Mouse (Mus musculus) heart, embryonic 11.5 days (tissue): Measurements from ENCODE around the gene Grik1. TPM values are rescaled to one million over a fixed set of nuclear protein-coding genes. Genes with fewer than 3 reads are reported as not detected.

Experiments used
- ATAC-seq: fragments of 200-750 bp; cut with Nextera tagmentation; replicated peaks from 2 replicates; pipeline ENCODE4 v1.8.0; 2017; ENCODE audit warnings: moderate library complexity; ENCODE audit not compliant: insufficient number of reproducible peaks, low FRiP score, low TSS enrichment
- H3K27ac ChIP-seq: fragments of 300-500 bp; sonication (generic); 2 replicates; pipeline ENCODE4 v1.5.1; 2014; ENCODE audit warnings: mild to moderate bottlenecking, low read depth, low read length
- H3K27me3 ChIP-seq: fragments of 300-500 bp; sonication (generic); 2 replicates; pipeline ENCODE4 v1.6.1; 2014; ENCODE audit warnings: mild to moderate bottlenecking, low read length, mixed read lengths; ENCODE audit not compliant: control insufficient read depth, insufficient read depth
- H3K36me3 ChIP-seq: fragments of 300-500 bp; sonication (generic); 2 replicates; pipeline ENCODE4 v1.6.1; 2014; ENCODE audit warnings: mild to moderate bottlenecking, low read length, moderate library complexity, mixed read lengths; ENCODE audit not compliant: control insufficient read depth, insufficient read depth
- H3K4me1 ChIP-seq: fragments of 300-500 bp; sonication (generic); 2 replicates; pipeline ENCODE4 v1.6.1; 2014; ENCODE audit warnings: low read length; ENCODE audit not compliant: control insufficient read depth, insufficient read depth
- H3K4me2 ChIP-seq: fragments of 300-500 bp; sonication (generic); 2 replicates; pipeline ENCODE4 v1.6.1; 2014; ENCODE audit warnings: mild to moderate bottlenecking, moderate library complexity
- H3K4me3 ChIP-seq: fragments of 300-500 bp; sonication (generic); 2 replicates; pipeline ENCODE4 v1.5.1; 2014; ENCODE audit warnings: low read depth, low read length
- H3K9ac ChIP-seq: fragments of 300-500 bp; sonication (generic); 2 replicates; pipeline ENCODE4 v1.6.1; 2014; ENCODE audit warnings: mild to moderate bottlenecking, low read depth, low read length, moderate library complexity
- H3K9me3 ChIP-seq: fragments of 300-500 bp; sonication (generic); replicated peaks from 2 replicates; pipeline ENCODE4 v1.6.1; 2016; ENCODE audit warnings: low read length; ENCODE audit not compliant: control insufficient read depth
- WGBS: fragments of 180-500 bp; shearing (Covaris S2); extraction: QIAGEN DNeasy Blood & Tissue Kit; methylation state at CpG from one replicate; pipeline ENCODE4 v1.1.7; 2014; ENCODE audit not compliant: insufficient replicate concordance; 5-methylcytosine and 5-hydroxymethylcytosine counted together
- polyA plus RNA-seq: library from polyadenylated mRNA; unstranded; fragments of >200 nt; fragmentation: Nextera tagmentation; extraction: Ambion mirVana; gene quantifications from 2 replicates; pipeline ENCODE4 v1.2.1, GENCODE M21; 2014

The Grik1 gene
- polyA plus RNA-seq, 1 experiment from 2014 or later: 0.82 TPM

- H3K27me3 ChIP-seq: no peaks in the 10 kb centered on the region
- ATAC-seq: no peak
- WGBS: 73% methylated on average over 6 of the region's 6 CpGs
These were observed 102.5 kb downstream of the Grik1 start for GRCm38 (mm10) chr16:88187433-88188037.

GRCm38 (mm10) chr16:88178813-88179212 is 111.3 kb downstream of the Grik1 start:
- Histone ChIP-seq H3K27ac (no peak overlapping the region), H3K4me3 (no peak overlapping the region), H3K9me3 (no peaks in the 10 kb centered on the region), H3K27me3 (no peaks in the 10 kb centered on the region), H3K4me1 (no peaks in the 10 kb centered on the region), H3K4me2 (no peak overlapping the region), H3K36me3 (no peaks in the 10 kb centered on the region), H3K9ac (no peak overlapping the region)
- no peak for ATAC-seq
- WGBS: 70% methylated on average over 6 of the region's 6 CpGs

More at GRCm38 (mm10) chr16:88187433-88188037, 102.5 kb downstream of the Grik1 start:
- no peak overlapping the region for H3K4me2 ChIP-seq
- no peak overlapping the region for H3K27ac ChIP-seq
- no peaks in the 10 kb centered on the region for H3K9me3 ChIP-seq
- no peaks in the 10 kb centered on the region for H3K4me1 ChIP-seq
- H3K4me3 ChIP-seq: no peak overlapping the region
- H3K36me3 ChIP-seq: no peaks in the 10 kb centered on the region
- H3K9ac ChIP-seq: no peak overlapping the region

- WGBS: 58% methylated on average over 3 of the region's 3 CpGs
- Histone ChIP-seq H3K4me2 (no peak overlapping the region), H3K36me3 (no peaks in the 10 kb centered on the region), H3K27ac (no peak overlapping the region), H3K4me1 (no peaks in the 10 kb centered on the region), H3K27me3 (no peaks in the 10 kb centered on the region), H3K9ac (no peak overlapping the region), H3K4me3 (no peak overlapping the region), H3K9me3 (no peaks in the 10 kb centered on the region)
- no peak for ATAC-seq
These were observed 112.7 kb downstream of the Grik1 start for GRCm38 (mm10) chr16:88177364-88177763.

GRCm38 (mm10) chr16:88174083-88174721 is 115.9 kb downstream of the Grik1 start:
- Histone ChIP-seq H3K27ac (no peak overlapping the region), H3K36me3 (no peaks in the 10 kb centered on the region), H3K9me3 (no peaks in the 10 kb centered on the region), H3K4me1 (no peaks in the 10 kb centered on the region), H3K4me2 (no peak overlapping the region), H3K9ac (no peak overlapping the region), H3K27me3 (no peaks in the 10 kb centered on the region), H3K4me3 (no peak overlapping the region)
- 84% methylated on average over 9 of the region's 9 CpGs for WGBS
- no peak for ATAC-seq

- H3K36me3 ChIP-seq: no peaks in the 10 kb centered on the region
- H3K4me2 ChIP-seq: no peak overlapping the region
- H3K9ac ChIP-seq: no peak overlapping the region
- no peak for ATAC-seq
- H3K27ac ChIP-seq: no peak overlapping the region
- H3K4me1 ChIP-seq: no peaks in the 10 kb centered on the region
- H3K27me3 ChIP-seq: no peaks in the 10 kb centered on the region
- H3K4me3 ChIP-seq: no peak overlapping the region
- H3K9me3 ChIP-seq: no peaks in the 10 kb centered on the region
These were observed 123.5 kb downstream of the Grik1 start for GRCm38 (mm10) chr16:88166547-88166946.

- no peak overlapping the region for H3K27ac ChIP-seq
- H3K9ac ChIP-seq: no peak overlapping the region
- H3K36me3 ChIP-seq: no peaks in the 10 kb centered on the region
- no peak for ATAC-seq
- H3K4me1 ChIP-seq: no peaks in the 10 kb centered on the region
- 48% methylated on average over 2 of the region's 2 CpGs for WGBS
- H3K9me3 ChIP-seq: no peaks in the 10 kb centered on the region
- no peak overlapping the region for H3K4me2 ChIP-seq
- H3K27me3 ChIP-seq: no peaks in the 10 kb centered on the region
- H3K4me3 ChIP-seq: no peak overlapping the region
These were observed 147.5 kb downstream of the Grik1 start for GRCm38 (mm10) chr16:88142574-88142973.

- Histone ChIP-seq H3K4me2 (no peak overlapping the region), H3K36me3 (no peaks in the 10 kb centered on the region), H3K4me1 (no peaks in the 10 kb centered on the region), H3K27me3 (no peaks in the 10 kb centered on the region), H3K9me3 (no peaks in the 10 kb centered on the region), H3K4me3 (no peak overlapping the region), H3K27ac (no peak overlapping the region), H3K9ac (no peak overlapping the region)
- ATAC-seq: no peak
- WGBS: 68% methylated on average over 2 of the region's 2 CpGs
These were observed 147.9 kb downstream of the Grik1 start for GRCm38 (mm10) chr16:88142136-88142535.

GRCm38 (mm10) chr16:88141594-88141993 is 148.5 kb downstream of the Grik1 start:
- Histone ChIP-seq H3K4me1 (no peaks in the 10 kb centered on the region), H3K4me2 (no peak overlapping the region), H3K36me3 (no peaks in the 10 kb centered on the region), H3K9me3 (no peaks in the 10 kb centered on the region), H3K9ac (no peak overlapping the region), H3K27me3 (no peaks in the 10 kb centered on the region), H3K4me3 (no peak overlapping the region), H3K27ac (no peak overlapping the region)
- ATAC-seq: no peak
- 87% methylated on average over 2 of the region's 2 CpGs for WGBS

- Histone ChIP-seq H3K27me3 (no peaks in the 10 kb centered on the region), H3K4me3 (no peak overlapping the region), H3K9ac (no peak overlapping the region), H3K9me3 (no peaks in the 10 kb centered on the region), H3K4me1 (no peaks in the 10 kb centered on the region), H3K36me3 (no peaks in the 10 kb centered on the region), H3K4me2 (no peak overlapping the region), H3K27ac (no peak overlapping the region)
- no peak for ATAC-seq
- WGBS: 57% methylated on average over 1 of the region's 1 CpGs
These were observed 151.2 kb downstream of the Grik1 start for GRCm38 (mm10) chr16:88138913-88139312.
